Mouse (Mus musculus): ENCODE results near the gene Thbd. TPM values are rescaled to one million over a fixed set of nuclear protein-coding genes. Genes with fewer than 3 reads are reported as not detected.

Gene Thbd
- total and polyA plus RNA-seq, 3 experiments, result not detected

DNA sequence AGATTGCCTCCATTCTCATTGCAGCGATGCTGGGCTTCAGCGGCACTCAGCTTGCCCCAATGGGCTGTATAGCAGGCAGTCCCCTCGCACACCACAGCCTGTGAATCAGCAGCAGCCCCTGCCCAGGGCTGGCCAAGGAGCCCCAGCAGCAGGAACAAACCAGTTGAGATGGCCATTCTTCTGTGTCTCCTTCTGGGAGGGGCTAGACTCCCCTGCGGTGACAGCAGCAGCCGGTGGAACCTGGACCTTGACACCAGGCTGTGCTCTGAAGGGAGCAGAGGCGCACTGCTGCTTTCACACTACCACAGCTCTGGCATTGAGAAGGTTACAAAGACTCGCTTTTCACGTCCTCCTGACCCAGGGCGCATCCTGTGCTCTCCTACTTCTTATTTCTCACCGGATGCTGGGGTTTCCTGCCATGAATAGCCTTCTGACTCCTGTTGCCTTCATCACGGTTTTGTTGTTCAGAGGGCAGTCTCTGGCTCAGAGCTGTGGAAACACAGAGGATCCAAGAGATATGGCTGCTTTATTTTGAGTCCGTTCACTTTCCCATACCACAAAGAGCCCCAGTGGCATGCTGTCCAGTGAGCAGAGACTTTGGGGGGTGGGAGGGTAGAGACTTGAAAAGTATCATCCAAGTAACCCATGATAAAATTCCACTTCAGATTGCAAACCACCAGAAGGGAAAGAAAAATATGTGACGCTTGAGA lies 35.4 kb upstream of the Thbd start, which contains the start of gene Cd93:
Cd93 (minus strand) TSS at position 315 of the 710 bp plus-strand sequence.
- Histone ChIP-seq H3K4me1 (ENCODE audit: control insufficient read depth in 1 of 2, insufficient read depth in 2 of 2, low read length in 2 of 2) (no peaks in the 10 kb centered on the region), H3K36me3 (ENCODE audit: control insufficient read depth in 1 of 2, insufficient read depth in 2 of 2, low read length in 2 of 2) (no peaks in the 10 kb centered on the region), H3K27me3 (ENCODE audit: control insufficient read depth in 1 of 2, insufficient read depth in 2 of 2, low read length in 2 of 2) (no peaks in the 10 kb centered on the region), H3K9me3 (replicated peaks; ENCODE audit: insufficient read depth, low read length) (no peaks in the 10 kb centered on the region), H3K9ac (ENCODE audit: control insufficient read depth, low read depth, low read length, poor library complexity, severe bottlenecking) (no peak within 1 kb of the TSS), H3K27ac (ENCODE audit: control insufficient read depth, low read depth, low read length) (no peak within 1 kb of the TSS), H3K79me2 (ENCODE audit: control insufficient read depth, insufficient read depth, low read length, poor library complexity) (no peaks in the 10 kb centered on the region), H3K4me3 (ENCODE audit: control insufficient read depth in 1 of 2, insufficient read depth in 1 of 2, low read depth in 2 of 2, low read length in 2 of 2) (no peak within 1 kb of the TSS)
- no peak for TF ChIP-seq GABPA (IDR thresholded peaks at IDR 0.05; ENCODE audit: low read depth, low read length)
- TF ChIP-seq MEF2A (IDR thresholded peaks at IDR 0.05; ENCODE audit: extremely low read depth, insufficient replicate concordance, low read depth, low read length, poor library complexity, severe bottlenecking), result no peak
- no peak for TF ChIP-seq ZC3H11A (IDR thresholded peaks at IDR 0.05; ENCODE audit: low read depth, low read length)
- TF ChIP-seq ZMIZ1 (IDR thresholded peaks at IDR 0.05; ENCODE audit: low read depth, low read length), result no peak
- TF ChIP-seq MAZ (IDR thresholded peaks at IDR 0.05; ENCODE audit: low read depth, low read length), result no peak
- TF ChIP-seq HCFC1 (IDR thresholded peaks at IDR 0.05; ENCODE audit: low read depth, low read length), result no peak
- TF ChIP-seq UBTF (IDR thresholded peaks at IDR 0.05; ENCODE audit: borderline replicate concordance, insufficient read depth, low read depth, low read length), result no peak
- no peak for TF ChIP-seq TAL1 (IDR thresholded peaks at IDR 0.05; ENCODE audit: low read length)
- no peak for TF ChIP-seq SIN3A (IDR thresholded peaks at IDR 0.05; ENCODE audit: low read length)
- TF ChIP-seq TCF12 (IDR thresholded peaks at IDR 0.05; ENCODE audit: low read depth, low read length), result no peak
- no peak for TF ChIP-seq GATA1 (IDR thresholded peaks at IDR 0.05; ENCODE audit: low read depth, low read length)
- TF ChIP-seq RCOR1 (IDR thresholded peaks at IDR 0.05; ENCODE audit: low read depth, low read length), result no peak
- no peak for DNase-seq (ENCODE audit: low read depth, low spot score)

DNA sequence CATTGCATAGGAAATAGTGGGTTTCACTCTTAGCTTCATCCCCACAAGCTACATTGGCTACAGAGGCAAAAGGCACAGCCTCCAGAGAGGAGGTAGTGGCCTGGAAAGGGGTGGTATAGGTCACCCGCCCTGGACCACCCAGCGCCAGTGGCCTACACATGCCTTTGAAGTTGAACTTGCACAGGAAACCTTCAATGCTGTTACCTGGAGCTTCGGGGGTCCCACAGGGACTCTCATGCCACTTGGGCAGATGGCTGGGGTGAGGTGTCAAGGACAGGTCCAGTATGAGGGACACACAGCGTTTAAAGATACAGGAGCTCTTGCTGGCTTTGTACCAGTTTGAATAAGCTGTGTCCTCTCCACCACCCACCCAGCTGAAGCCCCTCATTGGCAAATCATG lies 34.7 kb upstream of the Thbd start:
- no peak for DNase-seq (ENCODE audit: low read depth, low spot score)
- Histone ChIP-seq H3K9ac (ENCODE audit: control insufficient read depth, low read depth, low read length, poor library complexity, severe bottlenecking) (no peak overlapping the region), H3K9me3 (replicated peaks; ENCODE audit: insufficient read depth, low read length) (no peaks in the 10 kb centered on the region)

More for the DNA sequence above, 34.7 kb upstream of the Thbd start:
- Histone ChIP-seq H3K4me3 (ENCODE audit: control insufficient read depth in 1 of 2, insufficient read depth in 1 of 2, low read depth in 2 of 2, low read length in 2 of 2) (no peak overlapping the region), H3K79me2 (ENCODE audit: control insufficient read depth, insufficient read depth, low read length, poor library complexity) (no peaks in the 10 kb centered on the region), H3K27me3 (ENCODE audit: control insufficient read depth in 1 of 2, insufficient read depth in 2 of 2, low read length in 2 of 2) (no peaks in the 10 kb centered on the region), H3K27ac (ENCODE audit: control insufficient read depth, low read depth, low read length) (no peak overlapping the region), H3K4me1 (ENCODE audit: control insufficient read depth in 1 of 2, insufficient read depth in 2 of 2, low read length in 2 of 2) (no peaks in the 10 kb centered on the region), H3K36me3 (ENCODE audit: control insufficient read depth in 1 of 2, insufficient read depth in 2 of 2, low read length in 2 of 2) (no peaks in the 10 kb centered on the region)
- TF ChIP-seq BHLHE40 (IDR thresholded peaks at IDR 0.05; ENCODE audit: borderline replicate concordance, low read depth, low read length) (no peak), SMC3 (IDR thresholded peaks at IDR 0.05; ENCODE audit: low read depth, low read length) (no peak), POLR2A (IDR thresholded peaks at IDR 0.05; ENCODE audit: control insufficient read depth in 1 of 2, insufficient read depth in 1 of 2, low read depth in 1 of 2, low read length in 2 of 2, poor library complexity in 1 of 2) (no peak), CHD1 (IDR thresholded peaks at IDR 0.05; ENCODE audit: low read depth, low read length) (no peak), ETS1 (IDR thresholded peaks at IDR 0.05; ENCODE audit: low read depth, low read length) (no peak), MYB (IDR thresholded peaks at IDR 0.05; ENCODE audit: low read depth, low read length) (no peak), TAL1 (IDR thresholded peaks at IDR 0.05; ENCODE audit: low read length) (no peak), GATA1 (IDR thresholded peaks at IDR 0.05; ENCODE audit: low read depth, low read length) (no peak), ZC3H11A (IDR thresholded peaks at IDR 0.05; ENCODE audit: low read depth, low read length) (no peak), UBTF (IDR thresholded peaks at IDR 0.05; ENCODE audit: borderline replicate concordance, insufficient read depth, low read depth, low read length) (no peak)

Measured in MEL (cell line).